ENCODE assay signal across 19 mouse cellular contexts in genomic region chr2:105702586-105702985, GRCm38 (mm10). TPM values are rescaled to one million over a fixed set of nuclear protein-coding genes. Genes with fewer than 3 reads are reported as not detected.
"Had no signal": no experiment of that assay in that cellular context is flagged by ENCODE, and none has a peak within 500 bp of the region (broad histone marks: within the 10 kb centered on the region; RNA-seq: fewer than 3 reads in every experiment).

No protein-coding gene starts in this region.

- H3K4me1 ChIP-seq: liver, embryonic 13.5 days; neural tube, embryonic 13.5 days had no signal

- H3K4me3 ChIP-seq: liver, embryonic 13.5 days; midbrain, embryonic 13.5 days; myocyte; neural tube, embryonic 13.5 days had no signal

- H3K9me3 ChIP-seq: liver, embryonic 13.5 days; midbrain, embryonic 13.5 days; neural tube, embryonic 13.5 days had no signal

- H3K36me3 ChIP-seq: liver, embryonic 13.5 days; midbrain, embryonic 13.5 days; neural tube, embryonic 13.5 days had no signal

- DNase-seq: kidney, adult 9 months; kidney, postnatal 14 days; kidney, postnatal 4 days; liver, embryonic 13.5 days; lung, adult 2 months; lung, postnatal 14 days; lung, postnatal 4 days; right cerebral cortex, adult 18-20 months; right cerebral cortex, postnatal 14 days; right cerebral cortex, postnatal 4 days; thymus, adult 2 months; thymus, postnatal 14 days; thymus, postnatal 4 days had no signal

- H3K27me3 ChIP-seq: neural tube, embryonic 13.5 days had no signal

- H3K27ac ChIP-seq: liver, embryonic 13.5 days; midbrain, embryonic 13.5 days; neural tube, embryonic 13.5 days; stomach, postnatal 0 days had no signal

RNA-seq across cellular contexts. Expression of gene Pax6, which starts 33.9 kb away (rescaled TPM):
- polyA plus RNA-seq: liver, adult 2 months; lung, adult 2 months; lung, embryonic 16.5 days had no signal
